Mouse (Mus musculus) limb, embryonic 13.5 days (tissue): ENCODE measurements around the gene Nap1l1. TPM values are rescaled to one million over a fixed set of nuclear protein-coding genes. Genes with fewer than 3 reads are reported as not detected.
A peak's percentile ranks its signal among the peaks of the same experiment; 100 is the strongest.

Experiments
- ATAC-seq: fragments of 200-750 bp; cut with Nextera tagmentation; 2 replicates; pipeline ENCODE4 v1.8.0; 2017; ENCODE audit warnings: low read depth, moderate number of reproducible peaks, moderate TSS enrichment; ENCODE audit not compliant: low FRiP score
- H3K27ac ChIP-seq: fragments of 300-500 bp; sonication (generic); 2 replicates; pipeline ENCODE4 v1.5.1; 2015; ENCODE audit warnings: inconsistent platforms, mild to moderate bottlenecking, moderate library complexity
- H3K27me3 ChIP-seq: fragments of 300-500 bp; sonication (generic); 2 replicates; pipeline ENCODE4 v1.6.1; 2015; ENCODE audit warnings: mild to moderate bottlenecking, inconsistent platforms
- H3K36me3 ChIP-seq: fragments of 300-500 bp; sonication (generic); 2 replicates; pipeline ENCODE4 v1.6.1; 2015; ENCODE audit warnings: inconsistent platforms, mild to moderate bottlenecking, moderate library complexity
- H3K4me1 ChIP-seq: fragments of 300-500 bp; sonication (generic); 2 replicates; pipeline ENCODE4 v1.6.1; 2015; ENCODE audit warnings: inconsistent platforms
- H3K4me2 ChIP-seq: fragments of 300-500 bp; sonication (generic); replicated peaks from 2 replicates; pipeline ENCODE4 v1.6.1; 2015; ENCODE audit warnings: inconsistent platforms, mild to moderate bottlenecking, moderate library complexity
- H3K4me3 ChIP-seq: fragments of 300-500 bp; sonication (generic); 2 replicates; pipeline ENCODE4 v1.5.1; 2015; ENCODE audit warnings: moderate library complexity, mild to moderate bottlenecking, inconsistent platforms
- H3K9ac ChIP-seq: fragments of 300-500 bp; sonication (generic); 2 replicates; pipeline ENCODE4 v1.6.1; 2015; ENCODE audit warnings: mild to moderate bottlenecking, inconsistent platforms
- H3K9me3 ChIP-seq: fragments of 300-500 bp; sonication (generic); 2 replicates; pipeline ENCODE4 v1.6.1; 2016; ENCODE audit warnings: inconsistent platforms
- WGBS: fragments of 180-500 bp; shearing (Covaris S2); methylation state at CpG from one replicate; pipeline ENCODE4 v1.1.7; 2015; 5-methylcytosine and 5-hydroxymethylcytosine counted together
- polyA plus RNA-seq: library from polyadenylated mRNA; unstranded; fragments of >200 nt; fragmentation: Nextera tagmentation; extraction: Ambion mirVana; gene quantifications from 2 replicates; pipeline ENCODE4 v1.2.1, GENCODE M21; 2015

The Nap1l1 gene
- polyA plus RNA-seq, 1 experiment from 2014 or later: 283 TPM

- 68% methylated on average over 9 of the region's 9 CpGs for WGBS
- no peaks in the 10 kb centered on the region for H3K27me3 ChIP-seq
- 0 out of 2 replicates have a peak, but pooled peaks cover under 1% of the 10 kb centered on the region for H3K9me3 ChIP-seq
- no peak overlapping the region for H3K4me3 ChIP-seq
- peaks cover 27% of the 10 kb centered on the region for H3K4me1 ChIP-seq
- no peaks in the 10 kb centered on the region for H3K36me3 ChIP-seq
- no peak overlapping the region for H3K27ac ChIP-seq
- ATAC-seq: no peak; the same call in 1 of the 2 replicates
- no peak overlapping the region for H3K9ac ChIP-seq
- no peak overlapping the region for H3K4me2 ChIP-seq
Measured at GRCm38 (mm10) chr10:111459040-111459439, 14.0 kb upstream of the Nap1l1 start.

DNA sequence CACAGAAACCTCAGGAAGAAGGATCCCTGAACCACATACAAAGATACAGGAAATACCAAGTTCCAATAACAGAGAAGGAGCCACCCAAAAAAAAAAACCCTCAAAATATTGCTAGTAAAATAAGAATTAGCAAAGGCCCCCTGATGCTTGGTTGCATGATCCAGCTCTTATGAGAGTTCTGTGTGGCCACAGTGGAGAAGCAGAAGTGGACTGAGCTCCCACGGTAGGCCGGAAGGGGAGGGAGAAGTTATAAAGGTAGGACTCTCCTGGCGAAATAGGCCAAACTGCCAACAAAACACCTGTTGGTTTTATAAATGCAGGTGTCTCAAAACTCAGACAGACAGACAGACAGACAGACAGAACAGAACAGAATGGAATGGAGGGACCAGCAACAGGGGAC, 13.1 kb upstream of the Nap1l1 start:
- no peak overlapping the region for H3K4me2 ChIP-seq
- 77% methylated on average over 3 of the region's 3 CpGs for WGBS
- no peak overlapping the region for H3K27ac ChIP-seq
- H3K4me3 ChIP-seq: no peak overlapping the region
- peaks cover 27% of the 10 kb centered on the region for H3K4me1 ChIP-seq
- ATAC-seq: no peak
- H3K9ac ChIP-seq: no peak overlapping the region
- H3K36me3 ChIP-seq: no peaks in the 10 kb centered on the region
- H3K9me3 ChIP-seq: peaks cover 6% of the 10 kb centered on the region; the same call in 1 of the 2 replicates
- no peaks in the 10 kb centered on the region for H3K27me3 ChIP-seq

DNA sequence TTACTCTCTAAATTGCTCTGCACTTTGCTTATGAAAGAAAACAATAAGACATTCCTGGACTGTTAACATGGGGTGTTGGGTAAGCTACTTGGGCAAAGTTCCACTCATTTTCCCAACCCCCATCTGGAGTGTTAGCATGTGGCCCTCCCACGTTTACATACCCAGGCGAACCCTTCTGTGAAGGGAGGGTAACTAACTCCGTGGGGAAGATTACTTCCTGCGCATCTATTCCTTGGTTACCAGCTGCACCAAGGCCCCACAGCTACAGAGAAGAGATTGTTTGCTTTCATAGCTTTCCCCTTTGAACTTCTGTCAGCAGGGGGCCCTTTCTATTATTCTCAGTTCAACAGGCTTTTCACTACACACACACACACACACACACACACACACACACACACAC, 12.6 kb upstream of the Nap1l1 start:
- Histone ChIP-seq H3K4me2 (no peak overlapping the region), H3K36me3 (no peaks in the 10 kb centered on the region), H3K4me3 (no peak overlapping the region), H3K4me1 (peaks cover 27% of the 10 kb centered on the region), H3K9ac (no peak overlapping the region), H3K27ac (no peak overlapping the region), H3K27me3 (no peaks in the 10 kb centered on the region), H3K9me3 (peaks cover 6% of the 10 kb centered on the region; the same call in 1 of the 2 replicates)
- WGBS: 29% methylated on average over 4 of the region's 4 CpGs
- ATAC-seq: no peak

DNA sequence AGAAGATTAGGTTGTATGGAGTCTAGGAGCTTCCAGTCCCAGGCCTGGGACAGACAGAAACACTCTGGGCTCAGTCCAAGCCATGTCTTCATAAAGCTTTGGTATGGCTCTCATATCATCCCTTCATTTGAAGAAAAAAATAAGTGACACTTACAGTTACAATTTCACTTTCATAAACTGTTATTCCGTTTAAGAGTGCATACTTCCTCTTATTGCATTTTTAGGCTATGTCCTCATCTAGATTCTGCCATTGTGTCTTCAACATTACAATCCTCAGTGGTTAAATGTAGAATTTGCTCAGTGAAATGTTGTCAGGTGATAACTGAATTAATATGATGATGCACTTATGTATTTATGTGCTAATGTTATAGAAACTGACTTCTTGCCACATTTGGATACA, 8.2 kb upstream of the Nap1l1 start:
- H3K4me1 ChIP-seq: peaks cover 6% of the 10 kb centered on the region; the same call in 1 of the 2 replicates
- WGBS: 77% methylated on average over 1 of the region's 1 CpGs
- ATAC-seq: no peak

DNA sequence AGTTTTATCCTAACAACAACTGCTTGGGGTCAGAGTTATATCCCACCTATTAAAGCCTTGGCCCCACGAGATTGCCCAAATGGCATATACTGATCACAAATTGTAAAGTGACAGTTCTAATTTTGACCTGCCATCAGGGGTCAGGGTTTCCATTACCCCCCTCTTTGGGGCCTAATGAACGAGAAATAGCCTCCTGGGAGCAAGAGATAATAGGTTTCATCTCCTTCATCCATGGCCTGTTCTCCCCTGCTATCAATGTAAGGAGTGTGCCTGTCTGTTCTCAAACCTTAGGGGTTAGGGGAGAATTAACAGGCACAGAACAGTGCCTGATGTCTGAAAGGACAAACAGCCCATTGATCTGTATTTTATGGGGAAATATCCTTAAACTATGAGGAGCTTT, 7.6 kb upstream of the Nap1l1 start:
- no peak for ATAC-seq
- Histone ChIP-seq H3K4me3 (no peak overlapping the region), H3K9ac (no peak overlapping the region), H3K27ac (no peak overlapping the region), H3K27me3 (no peaks in the 10 kb centered on the region), H3K4me1 (peaks cover under 1% of the 10 kb centered on the region; the same call in 1 of the 2 replicates), H3K36me3 (no peaks in the 10 kb centered on the region), H3K4me2 (no peak overlapping the region), H3K9me3 (peaks cover 6% of the 10 kb centered on the region; the same call in 1 of the 2 replicates)
- 44% methylated on average over 2 of the region's 2 CpGs for WGBS

More for the DNA sequence above, 8.2 kb upstream of the Nap1l1 start:
- H3K4me2 ChIP-seq: no peak overlapping the region
- no peaks in the 10 kb centered on the region for H3K27me3 ChIP-seq
- H3K9me3 ChIP-seq: peaks cover 6% of the 10 kb centered on the region; the same call in 1 of the 2 replicates
- no peak overlapping the region for H3K9ac ChIP-seq
- no peak overlapping the region for H3K27ac ChIP-seq
- no peaks in the 10 kb centered on the region for H3K36me3 ChIP-seq
- H3K4me3 ChIP-seq: no peak overlapping the region

- Histone ChIP-seq H3K9ac (no peak overlapping the region), H3K36me3 (peaks cover 4% of the 10 kb centered on the region; the same call in 1 of the 2 replicates), H3K4me1 (peaks cover 26% of the 10 kb centered on the region), H3K27ac (no peak overlapping the region), H3K4me2 (no peak overlapping the region), H3K4me3 (no peak overlapping the region), H3K27me3 (no peaks in the 10 kb centered on the region), H3K9me3 (no peaks in the 10 kb centered on the region)
- 91% methylated on average over 9 of the region's 9 CpGs for WGBS
- ATAC-seq: no peak
Measured at GRCm38 (mm10) chr10:111471166-111471565, 1.9 kb upstream of the Nap1l1 start.

DNA sequence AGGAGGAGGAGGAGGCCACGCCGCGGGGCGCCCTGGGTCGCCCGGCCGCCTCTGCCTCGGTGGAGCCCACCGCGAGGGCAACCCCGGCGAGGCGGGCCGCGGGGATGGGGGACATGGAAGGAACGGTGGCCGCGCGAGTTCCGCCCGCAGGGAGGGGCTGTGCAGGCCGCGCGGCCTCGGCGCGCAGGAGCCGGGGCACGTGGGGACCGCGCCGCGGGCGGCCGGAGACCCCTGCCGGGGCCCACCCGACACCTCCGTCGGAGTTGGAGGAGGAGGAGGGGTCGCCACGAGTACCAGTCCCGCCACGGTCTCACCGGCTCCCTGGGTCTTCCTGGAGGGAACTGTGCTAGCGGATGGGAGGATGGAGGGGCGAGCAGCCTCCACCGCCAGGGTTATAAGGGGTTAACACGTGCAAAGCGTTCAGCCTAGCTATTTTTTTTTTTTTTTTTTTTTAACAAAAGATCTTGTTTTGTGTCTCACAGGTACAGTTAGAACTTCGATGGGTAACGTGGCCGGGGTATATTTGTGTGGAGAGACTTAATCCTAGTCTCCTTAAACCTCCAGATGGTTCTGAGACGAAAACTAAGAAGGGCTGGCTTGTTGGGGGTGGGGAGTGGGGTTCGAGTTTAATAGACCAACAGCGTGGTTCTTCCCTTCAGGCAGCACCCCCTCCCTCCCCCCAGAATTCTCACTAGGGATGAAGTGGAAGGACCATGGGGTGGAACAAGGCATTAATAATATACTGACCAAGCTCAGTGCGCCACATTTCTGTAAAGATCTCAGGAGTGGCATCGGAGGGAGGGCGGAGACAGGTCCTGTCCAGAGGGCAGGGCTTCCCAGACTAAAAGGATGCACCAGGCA, 718 bp downstream of the Nap1l1 start:
- Histone ChIP-seq H3K27ac (peak overlapping the region; percentile 96), H3K4me1 (peaks cover 35% of the 10 kb centered on the region), H3K9ac (peak overlapping the region; percentile 98), H3K36me3 (peaks cover 4% of the 10 kb centered on the region; the same call in 1 of the 2 replicates), H3K27me3 (no peaks in the 10 kb centered on the region), H3K4me3 (peak overlapping the region; percentile 94), H3K4me2 (peak overlapping the region; percentile 82), H3K9me3 (no peaks in the 10 kb centered on the region)
- under 1% methylated on average over 52 of the region's 58 CpGs for WGBS
- ATAC-seq: peak; percentile 60

DNA sequence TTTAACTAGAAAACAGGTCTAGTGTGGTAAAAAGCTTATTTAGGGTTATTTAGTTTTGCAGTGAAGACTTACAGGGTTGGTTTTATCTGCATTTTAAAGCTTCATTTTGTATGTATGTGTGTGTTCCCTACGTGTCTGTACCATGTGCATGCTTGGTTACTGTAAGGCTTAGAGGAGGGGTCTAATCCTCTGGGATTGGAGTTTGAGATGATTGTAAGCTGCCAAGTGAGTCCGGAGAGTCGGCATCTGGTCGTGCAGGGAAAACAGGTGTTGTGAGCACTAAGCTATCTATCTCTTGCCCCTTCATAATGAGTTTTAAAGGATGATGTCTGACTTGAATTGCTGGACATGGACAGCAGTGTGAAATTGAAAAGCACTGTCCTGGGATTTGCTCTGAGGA, 3.3 kb downstream of the Nap1l1 start:
- H3K9me3 ChIP-seq: no peaks in the 10 kb centered on the region
- H3K4me3 ChIP-seq: no peak overlapping the region
- ATAC-seq: no peak
- peaks cover 37% of the 10 kb centered on the region for H3K4me1 ChIP-seq
- peaks cover 9% of the 10 kb centered on the region for H3K36me3 ChIP-seq
- no peaks in the 10 kb centered on the region for H3K27me3 ChIP-seq
- H3K4me2 ChIP-seq: no peak overlapping the region; the same call in 1 of the 2 replicates
- no peak overlapping the region for H3K9ac ChIP-seq
- no peak overlapping the region for H3K27ac ChIP-seq
- 42% methylated on average over 4 of the region's 4 CpGs for WGBS

DNA sequence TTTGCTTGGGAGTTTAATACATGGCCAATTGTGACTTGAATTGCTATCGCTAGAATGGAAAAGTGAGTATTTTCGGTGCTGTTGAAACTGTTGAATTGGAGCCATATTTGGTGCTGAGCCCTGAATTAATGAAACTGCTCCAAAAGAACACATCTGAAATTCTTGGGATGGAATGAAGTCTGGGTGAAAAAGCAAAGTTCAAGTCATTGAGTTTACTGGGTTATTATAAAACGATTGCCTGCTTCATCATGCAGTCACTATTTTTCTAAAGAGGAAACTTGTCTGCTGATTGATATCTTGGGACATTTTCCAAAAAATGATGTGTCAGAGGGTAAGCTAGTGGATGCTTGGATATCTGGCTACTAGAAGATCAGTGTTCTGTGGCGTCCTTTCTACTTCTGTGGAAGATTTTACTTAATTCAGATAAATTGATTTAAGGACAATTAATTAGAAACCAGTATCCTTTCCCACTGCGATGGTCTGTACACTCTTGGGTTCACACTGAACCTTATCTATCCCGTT, 4.0 kb downstream of the Nap1l1 start:
- ATAC-seq: no peak
- H3K9ac ChIP-seq: no peak overlapping the region
- H3K4me2 ChIP-seq: no peak overlapping the region
- H3K9me3 ChIP-seq: no peaks in the 10 kb centered on the region
- peaks cover 17% of the 10 kb centered on the region for H3K36me3 ChIP-seq
- no peaks in the 10 kb centered on the region for H3K27me3 ChIP-seq
- H3K27ac ChIP-seq: no peak overlapping the region
- peaks cover 35% of the 10 kb centered on the region for H3K4me1 ChIP-seq
- WGBS: 85% methylated on average over 6 of the region's 6 CpGs
- H3K4me3 ChIP-seq: no peak overlapping the region

DNA sequence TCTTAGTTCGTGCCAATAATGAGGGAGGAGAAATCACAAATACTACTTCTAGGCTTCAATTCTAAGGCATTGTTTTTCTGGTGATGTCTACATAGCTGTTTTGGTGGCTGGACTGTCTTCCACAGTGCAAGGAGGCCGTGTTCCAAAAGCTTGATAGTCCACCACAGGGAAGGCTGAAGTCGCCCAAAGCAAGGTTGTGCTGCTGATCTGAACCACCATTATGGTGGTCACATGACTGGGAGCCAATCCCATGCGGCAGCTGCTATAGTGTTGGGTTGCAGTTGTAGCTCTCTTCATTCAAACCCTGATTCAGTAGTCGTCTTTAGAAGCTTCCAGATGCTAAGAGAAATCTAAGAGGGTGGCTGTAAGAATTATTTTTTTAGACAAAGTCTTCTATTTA, 6.6 kb downstream of the Nap1l1 start:
- Histone ChIP-seq H3K4me1 (peaks cover 26% of the 10 kb centered on the region), H3K27ac (no peak overlapping the region), H3K36me3 (peaks cover 38% of the 10 kb centered on the region), H3K9ac (no peak overlapping the region), H3K27me3 (no peaks in the 10 kb centered on the region), H3K4me2 (no peak overlapping the region), H3K9me3 (no peaks in the 10 kb centered on the region), H3K4me3 (no peak overlapping the region)
- no peak for ATAC-seq
- 80% methylated on average over 5 of the region's 5 CpGs for WGBS

GRCm38 (mm10) chr10:111482654-111483053, 9.6 kb downstream of the Nap1l1 start:
- ATAC-seq: no peak
- H3K9me3 ChIP-seq: no peaks in the 10 kb centered on the region
- H3K27me3 ChIP-seq: no peaks in the 10 kb centered on the region
- H3K4me1 ChIP-seq: peaks cover 4% of the 10 kb centered on the region; the same call in 1 of the 2 replicates
- H3K27ac ChIP-seq: no peak overlapping the region
- H3K4me3 ChIP-seq: no peak overlapping the region
- no peak overlapping the region for H3K4me2 ChIP-seq
- WGBS: 92% methylated on average over 2 of the region's 2 CpGs
- H3K9ac ChIP-seq: no peak overlapping the region
- H3K36me3 ChIP-seq: peaks cover 59% of the 10 kb centered on the region

DNA sequence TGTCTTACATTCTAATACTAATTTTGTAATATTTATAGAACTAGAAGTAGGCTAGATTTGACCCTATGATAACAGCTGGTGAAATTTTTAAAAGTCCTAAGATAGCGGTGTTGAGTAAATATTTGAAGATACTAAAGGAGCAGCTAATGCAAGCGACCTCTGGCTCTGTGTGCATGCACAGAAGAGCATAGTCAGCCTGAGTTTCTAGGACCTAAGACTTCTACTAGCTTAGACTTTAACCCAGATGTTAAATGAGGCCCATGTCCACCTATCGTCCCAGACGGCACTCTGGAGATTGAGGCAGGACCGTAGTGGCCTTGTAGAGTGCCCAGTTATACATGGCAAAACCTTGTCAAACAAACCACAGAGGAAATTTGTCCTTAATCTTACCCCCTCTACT, 11.1 kb downstream of the Nap1l1 start:
- WGBS: 89% methylated on average over 5 of the region's 5 CpGs
- H3K9me3 ChIP-seq: no peaks in the 10 kb centered on the region

More for the DNA sequence above, 11.1 kb downstream of the Nap1l1 start:
- H3K4me2 ChIP-seq: no peak overlapping the region
- peaks cover 3% of the 10 kb centered on the region; the same call in 1 of the 2 replicates for H3K4me1 ChIP-seq
- H3K27me3 ChIP-seq: no peaks in the 10 kb centered on the region
- no peak overlapping the region for H3K27ac ChIP-seq
- no peak for ATAC-seq
- peaks cover 72% of the 10 kb centered on the region for H3K36me3 ChIP-seq
- no peak overlapping the region for H3K4me3 ChIP-seq
- H3K9ac ChIP-seq: no peak overlapping the region
